8 mouse cellular contexts compared by ENCODE assay signal in genomic region chr17:5491031-5491800, GRCm38 (mm10). TPM values are rescaled to one million over a fixed set of nuclear protein-coding genes. Genes with fewer than 3 reads are reported as not detected.
A peak's percentile ranks its signal among the peaks of the same experiment; 100 is the strongest.
DNase-seq lines count a peak whose midpoint lies in the region; ATAC-seq and TF ChIP-seq lines count a peak whose summit lies in the region.

No protein-coding gene starts in this region.

- peak overlapping the region; percentile 97 for H3K4me2 ChIP-seq in hindbrain, postnatal 0 days (ENCODE audit: low read depth, low read length)

- TF ChIP-seq CTCF in gastrocnemius, adult 2 months (IDR thresholded peaks at IDR 0.05) = no peak; the same call in 1 of the 2 replicates
- no peak for TF ChIP-seq CTCF in hindbrain, postnatal 0 days (IDR thresholded peaks at IDR 0.05; ENCODE audit: low read depth)
- no peak; the same call in 1 of the 2 replicates for TF ChIP-seq CTCF in left cerebral cortex, adult 2 months (IDR thresholded peaks at IDR 0.05)

- peak; percentile 89 for ATAC-seq in common myeloid progenitor, adult 5-6 weeks (replicated peaks; ENCODE audit: low read depth, poor library complexity, severe bottlenecking)
- ATAC-seq in hindbrain, postnatal 0 days = peak; percentile 91
- peak; percentile 89 for ATAC-seq in megakaryocyte, adult 5-6 weeks (ENCODE audit: poor library complexity, severe bottlenecking)

- no peaks in the 10 kb centered on the region for H3K27me3 ChIP-seq in hindbrain, postnatal 0 days (ENCODE audit: insufficient read depth, low read length)

- intact Hi-C loops in gastrocnemius, adult 2 months (cut with DNase I) = loop anchor here (5.0 kb wide), 2 partner anchors 81 to 256 kb away; no protein-coding TSS in a partner anchor
- intact Hi-C loops in left cerebral cortex, adult 2 months (cut with DNase I) = loop anchor here (2.0 kb wide), 2 partner anchors 152 to 258 kb away; no protein-coding TSS in a partner anchor

- H3K36me3 ChIP-seq in hindbrain, postnatal 0 days (ENCODE audit: insufficient read depth, low read length) = no peaks in the 10 kb centered on the region

- under 1% methylated on average over 29 of the region's 29 CpGs for WGBS in hindbrain, postnatal 0 days

- H3K9me3 ChIP-seq in hindbrain, postnatal 0 days (ENCODE audit: low read length) = no peaks in the 10 kb centered on the region

- DNase-seq in ZHBTc4 (ENCODE audit: low read depth, low spot score) = peak; percentile 96
- DNase-seq in gastrocnemius, adult 2 months = peak; percentile 92
- peak; percentile 98 for DNase-seq in hindbrain, postnatal 0 days (ENCODE audit: low spot score)
- peak; percentile 89 to 90 for DNase-seq in left cerebral cortex, adult 2 months (ENCODE audit: extremely low spot score in 1 of 2, low spot score in 2 of 2)
- DNase-seq in right cerebral cortex, adult 2 months (ENCODE audit: low spot score in 2 of 2) = peak; percentile 93 to 95
- peak; percentile 89 for DNase-seq in urinary bladder, postnatal 14 days (ENCODE audit: low spot score)

- H3K9ac ChIP-seq in hindbrain, postnatal 0 days (replicated peaks; ENCODE audit: low read length) = peak overlapping the region; percentile 67

- H3K4me3 ChIP-seq in gastrocnemius, adult 2 months = peak overlapping the region; percentile 97
- H3K4me3 ChIP-seq in hindbrain, postnatal 0 days (ENCODE audit: low read length) = peak overlapping the region; percentile 70
- H3K4me3 ChIP-seq in left cerebral cortex, adult 2 months = peak overlapping the region; percentile 88

- peaks cover 6% of the 10 kb centered on the region; the same call in 1 of the 2 replicates for H3K4me1 ChIP-seq in hindbrain, postnatal 0 days (ENCODE audit: insufficient read depth, low read length)

- peak overlapping the region; percentile 97 for H3K27ac ChIP-seq in gastrocnemius, adult 2 months
- peak overlapping the region; percentile 93 for H3K27ac ChIP-seq in hindbrain, postnatal 0 days
- H3K27ac ChIP-seq in left cerebral cortex, adult 2 months = peak overlapping the region; percentile 96

RNA-seq across cellular contexts. Expression of gene Zdhhc14, which starts 1.1 kb away (rescaled TPM):
- total RNA-seq in common myeloid progenitor, adult 5-6 weeks (2017) = 2.2 and 5.5 TPM in 2 replicates
- total RNA-seq in gastrocnemius, adult 2 months (2021) = 1 to 10 TPM; 2.0 to 4.3 TPM
- total RNA-seq in hindbrain, postnatal 0 days (2014; rRNA removed) = 19.7 and 20.5 TPM in 2 replicates
- 8.6 and 9.7 TPM in 2 replicates for polyA plus RNA-seq in hindbrain, postnatal 0 days (2015; fragmentation: Nextera tagmentation; extraction: Ambion mirVana)
- 10 to 100 TPM; 44.9 to 46.8 TPM for total RNA-seq in left cerebral cortex, adult 2 months (2021)
- total RNA-seq in megakaryocyte, adult 5-6 weeks (2015) = 0.87 and 1.6 TPM in 2 replicates
- 0.94 and 1.4 TPM in 2 replicates for total RNA-seq in megakaryocyte, adult 5-6 weeks (2017)

RNA-seq across cellular contexts. Expression of gene Tmem242, which starts 51.2 kb away (rescaled TPM):
- total RNA-seq in common myeloid progenitor, adult 5-6 weeks (2017) = 48.0 and 52.0 TPM in 2 replicates
- 100 to 1,000 TPM; 134 to 164 TPM for total RNA-seq in gastrocnemius, adult 2 months (2021)
- 57.0 and 67.1 TPM in 2 replicates for total RNA-seq in hindbrain, postnatal 0 days (2014; rRNA removed)
- 134 and 147 TPM in 2 replicates for polyA plus RNA-seq in hindbrain, postnatal 0 days (2015; fragmentation: Nextera tagmentation; extraction: Ambion mirVana)
- 10 to 100 TPM; 80.8 to 84.0 TPM for total RNA-seq in left cerebral cortex, adult 2 months (2021)
- 39.9 and 40.9 TPM in 2 replicates for total RNA-seq in megakaryocyte, adult 5-6 weeks (2015)
- total RNA-seq in megakaryocyte, adult 5-6 weeks (2017) = 27.0 and 30.4 TPM in 2 replicates

Comparison
In these comparisons a context has a peak if more than half of its experiments do, and no peak if none do; other contexts are left out.
1. Peak in every context shown above with its lines: DNase-seq, ATAC-seq, H3K4me3 ChIP-seq and H3K27ac ChIP-seq.